Mouse (Mus musculus) hematopoietic stem cell, adult 5-6 weeks (primary cell): Measurements from ENCODE around the gene Atp2a2. TPM values are rescaled to one million over a fixed set of nuclear protein-coding genes. Genes with fewer than 3 reads are reported as not detected.
"Not testable (repeated sequence)": the region's sequence is repeated elsewhere in the genome, so short reads cannot be mapped to it uniquely, and the experiment has no call there.

ENCODE experiments used
- ATAC-seq, 2 experiments: fragments of 125-278 bp in 1 of 2; replicated peaks in 1 of 2; 2 replicates each; pipeline ENCODE4 v1.8.0; 2016 to 2017; ENCODE audit warnings: inconsistent platforms in 2 of 2, mild to moderate bottlenecking in 2 of 2, moderate number of reproducible peaks in 2 of 2, low read depth in 1 of 2, moderate TSS enrichment in 1 of 2; ENCODE audit not compliant: low FRiP score in 2 of 2, poor library complexity in 2 of 2, severe bottlenecking in 2 of 2, insufficient read depth in 1 of 2, low TSS enrichment in 1 of 2
- total RNA-seq: library from RNA; stranded (forward); fragments of 172-1452, 232-1000 nt; gene quantifications from 2 replicates; pipeline ENCODE4 v1.2.3, GENCODE M21; 2017

Atp2a2 gene
- total RNA-seq, 1 experiment from 2014 or later, result 84.5 TPM

- no peak for ATAC-seq
Measured at GRCm38 (mm10) chr5:122444492-122444891, 57.5 kb downstream of the Atp2a2 start.

- ATAC-seq, result no peak
Measured at GRCm38 (mm10) chr5:122440095-122440630, 61.9 kb downstream of the Atp2a2 start.

- ATAC-seq, result no peak
Measured at GRCm38 (mm10) chr5:122439400-122440094, 62.5 kb downstream of the Atp2a2 start.

- ATAC-seq, result no peak
Measured at GRCm38 (mm10) chr5:122434541-122434940, 67.5 kb downstream of the Atp2a2 start.

- no peak for ATAC-seq
Measured at GRCm38 (mm10) chr5:122431221-122431620, 70.8 kb downstream of the Atp2a2 start.

GRCm38 (mm10) chr5:122430036-122430775 lies 71.8 kb downstream of the Atp2a2 start:
- ATAC-seq, result 0 out of 4 replicates have a peak, but pooled peaks of 1 of the 2 experiments have one; percentile 37

GRCm38 (mm10) chr5:122425550-122425949 lies 76.5 kb downstream of the Atp2a2 start:
- ATAC-seq, result no peak

GRCm38 (mm10) chr5:122423083-122423482 lies 78.9 kb downstream of the Atp2a2 start:
- ATAC-seq, result no peak

GRCm38 (mm10) chr5:122422071-122422964 lies 79.7 kb downstream of the Atp2a2 start:
- ATAC-seq, result peak; percentile 84 to 94

GRCm38 (mm10) chr5:122421271-122422068 lies 80.6 kb downstream of the Atp2a2 start, which contains the start of gene Anapc7:
Anapc7 (plus strand) TSS chr5:122421693.
- ATAC-seq, result peak; percentile 37 to 42

GRCm38 (mm10) chr5:122420676-122421075 lies 81.3 kb downstream of the Atp2a2 start:
- not testable (repeated sequence) for ATAC-seq

GRCm38 (mm10) chr5:122415465-122415864 lies 86.6 kb downstream of the Atp2a2 start:
- no peak for ATAC-seq

GRCm38 (mm10) chr5:122414351-122414750 lies 87.7 kb downstream of the Atp2a2 start:
- no peak for ATAC-seq

GRCm38 (mm10) chr5:122412826-122413225 lies 89.2 kb downstream of the Atp2a2 start:
- ATAC-seq, result no peak

- no peak for ATAC-seq
Measured at GRCm38 (mm10) chr5:122411892-122412291, 90.1 kb downstream of the Atp2a2 start.

GRCm38 (mm10) chr5:122409692-122410645 lies 92.1 kb downstream of the Atp2a2 start:
- no peak for ATAC-seq
